Mouse (Mus musculus): Measurements from ENCODE around the gene Fam3b. TPM values are rescaled to one million over a fixed set of nuclear protein-coding genes. Genes with fewer than 3 reads are reported as not detected.

The Fam3b gene
- polyA plus RNA-seq, 1 experiment: not detected

DNA sequence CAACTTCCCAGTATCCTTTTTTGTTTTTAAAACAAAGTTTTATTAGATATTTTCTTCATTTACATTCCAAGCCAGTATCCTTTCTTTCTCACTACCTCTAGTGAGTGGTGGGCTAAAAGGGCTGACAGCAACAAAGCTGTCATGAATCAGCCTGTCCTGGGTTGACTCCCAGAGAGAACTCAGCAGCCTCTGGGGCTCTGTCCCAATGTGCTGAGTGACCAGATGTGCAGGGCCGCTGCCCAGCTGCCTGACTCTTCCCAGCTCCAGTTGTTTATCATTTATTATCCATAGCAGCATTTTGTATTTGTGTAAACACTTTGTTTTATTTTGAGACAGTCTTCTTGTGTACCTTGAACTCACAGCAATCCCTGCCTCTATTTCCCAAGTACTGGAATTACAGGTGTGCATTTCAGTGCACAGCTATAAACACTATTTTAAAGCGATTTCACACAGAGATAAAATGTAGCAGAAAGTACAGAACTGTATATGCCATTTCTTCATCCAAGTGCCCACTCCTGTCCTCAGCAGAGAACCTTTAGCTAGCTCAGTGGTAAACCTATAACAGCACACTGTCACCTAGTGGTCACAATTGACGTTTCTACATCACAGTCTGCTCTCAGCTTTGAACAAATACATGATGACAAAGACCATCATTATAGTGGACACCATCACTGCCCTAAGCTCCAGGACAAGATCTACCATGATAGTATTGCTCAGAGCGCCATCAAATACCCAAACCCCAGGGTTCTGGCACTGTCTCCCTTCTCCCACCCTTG, 48.2 kb downstream of the Fam3b start:
- Histone ChIP-seq H3K27ac (ENCODE audit: insufficient read depth, low read length) (no peak overlapping the region), H3K4me3 (ENCODE audit: insufficient read depth, low read length) (no peak overlapping the region), H3K4me1 (ENCODE audit: control insufficient read depth, insufficient read depth, low read length) (peaks cover 3% of the 10 kb centered on the region)
- TF ChIP-seq CTCF (IDR thresholded peaks at IDR 0.05; ENCODE audit: extremely low read depth, insufficient read depth, low read length) (peak; percentile 65), POLR2A (IDR thresholded peaks at IDR 0.05; ENCODE audit: extremely low read depth, insufficient read depth, low read length) (no peak)

GRCm38 (mm10) chr16:97462481-97463181, 52.0 kb downstream of the Fam3b start, which contains the start of gene Mx1:
Gene Mx1, minus strand, starts transcription at chr16:97462907.
- H3K4me1 ChIP-seq (ENCODE audit: control insufficient read depth, insufficient read depth, low read length): peaks cover 3% of the 10 kb centered on the region
- H3K27ac ChIP-seq (ENCODE audit: insufficient read depth, low read length): no peak within 1 kb of the TSS
- no peak within 1 kb of the TSS for H3K4me3 ChIP-seq (ENCODE audit: insufficient read depth, low read length)
- TF ChIP-seq CTCF (IDR thresholded peaks at IDR 0.05; ENCODE audit: extremely low read depth, insufficient read depth, low read length): no peak
- TF ChIP-seq POLR2A (IDR thresholded peaks at IDR 0.05; ENCODE audit: extremely low read depth, insufficient read depth, low read length): no peak

DNA sequence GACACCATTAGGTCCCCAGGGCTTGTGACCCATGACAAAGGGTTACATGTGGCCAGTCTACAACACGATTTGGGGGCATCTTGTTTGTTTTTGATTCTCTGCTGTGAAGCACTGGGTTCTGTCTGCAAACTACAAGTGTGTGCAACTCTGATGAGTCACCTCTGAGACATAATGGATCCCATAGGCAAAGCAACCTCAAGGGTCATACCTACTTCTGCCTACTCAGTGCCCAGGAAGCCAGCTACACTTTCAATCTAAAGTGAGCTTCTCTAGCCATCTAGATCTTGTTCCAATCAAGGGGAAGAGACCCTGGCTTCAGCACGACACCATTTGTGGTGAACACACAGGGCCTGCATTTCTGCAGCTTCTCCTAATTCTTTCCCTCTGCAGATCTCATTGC, 53.3 kb downstream of the Fam3b start:
- Histone ChIP-seq H3K4me3 (ENCODE audit: insufficient read depth, low read length) (no peak overlapping the region), H3K4me1 (ENCODE audit: control insufficient read depth, insufficient read depth, low read length) (peaks cover 3% of the 10 kb centered on the region), H3K27ac (ENCODE audit: insufficient read depth, low read length) (no peak overlapping the region)
- no peak for TF ChIP-seq POLR2A (IDR thresholded peaks at IDR 0.05; ENCODE audit: extremely low read depth, insufficient read depth, low read length)
- TF ChIP-seq CTCF (IDR thresholded peaks at IDR 0.05; ENCODE audit: extremely low read depth, insufficient read depth, low read length): no peak

- TF ChIP-seq CTCF (IDR thresholded peaks at IDR 0.05; ENCODE audit: extremely low read depth, insufficient read depth, low read length): no peak
- TF ChIP-seq POLR2A (IDR thresholded peaks at IDR 0.05; ENCODE audit: extremely low read depth, insufficient read depth, low read length): no peak
- Histone ChIP-seq H3K27ac (ENCODE audit: insufficient read depth, low read length) (no peak overlapping the region), H3K4me3 (ENCODE audit: insufficient read depth, low read length) (no peak overlapping the region), H3K4me1 (ENCODE audit: control insufficient read depth, insufficient read depth, low read length) (peaks cover 3% of the 10 kb centered on the region)
These were observed 54.8 kb downstream of the Fam3b start for GRCm38 (mm10) chr16:97459831-97460230.

- TF ChIP-seq CTCF (IDR thresholded peaks at IDR 0.05; ENCODE audit: extremely low read depth, insufficient read depth, low read length) (no peak), POLR2A (IDR thresholded peaks at IDR 0.05; ENCODE audit: extremely low read depth, insufficient read depth, low read length) (no peak)
- Histone ChIP-seq H3K4me3 (ENCODE audit: insufficient read depth, low read length) (no peak overlapping the region), H3K27ac (ENCODE audit: insufficient read depth, low read length) (no peak overlapping the region), H3K4me1 (ENCODE audit: control insufficient read depth, insufficient read depth, low read length) (no peaks in the 10 kb centered on the region)
These were observed 67.2 kb downstream of the Fam3b start for GRCm38 (mm10) chr16:97447386-97447785.

DNA sequence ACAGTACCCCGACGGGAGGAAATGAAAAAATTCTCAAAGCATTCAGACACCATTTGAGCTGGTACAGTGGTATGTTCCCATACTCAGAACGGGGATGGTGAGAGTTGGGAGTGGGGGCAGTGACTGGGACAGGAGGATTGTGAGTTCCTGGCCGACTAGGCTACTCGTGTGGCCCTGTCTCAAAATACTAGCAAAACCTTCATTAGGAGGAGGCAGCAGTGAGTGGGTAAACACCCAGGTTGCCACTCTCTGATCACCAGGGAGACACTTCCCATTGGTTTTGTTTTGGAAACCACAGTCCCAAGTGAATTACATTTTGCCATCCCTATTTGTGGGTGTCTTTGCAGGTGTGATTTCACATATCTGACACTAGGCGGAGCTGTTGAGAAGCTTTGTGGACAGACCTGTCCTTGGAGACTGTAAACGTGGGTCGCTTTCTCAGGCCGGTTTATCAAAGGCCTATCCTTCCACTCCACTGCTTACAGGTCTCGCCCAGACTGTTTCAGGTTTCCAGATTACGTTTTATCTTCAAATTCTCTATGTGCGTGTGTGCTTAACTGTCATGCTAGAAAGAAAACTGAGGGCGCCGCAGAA, 70.8 kb downstream of the Fam3b start:
- Histone ChIP-seq H3K4me1 (ENCODE audit: control insufficient read depth, insufficient read depth, low read length) (peaks cover 1% of the 10 kb centered on the region; the same call in 1 of the 2 replicates), H3K4me3 (ENCODE audit: insufficient read depth, low read length) (no peak overlapping the region), H3K27ac (ENCODE audit: insufficient read depth, low read length) (no peak overlapping the region)
- TF ChIP-seq CTCF (IDR thresholded peaks at IDR 0.05; ENCODE audit: extremely low read depth, insufficient read depth, low read length): peak; percentile 79
- no peak for TF ChIP-seq POLR2A (IDR thresholded peaks at IDR 0.05; ENCODE audit: extremely low read depth, insufficient read depth, low read length)

- TF ChIP-seq CTCF (IDR thresholded peaks at IDR 0.05; ENCODE audit: extremely low read depth, insufficient read depth, low read length): no peak
- no peak for TF ChIP-seq POLR2A (IDR thresholded peaks at IDR 0.05; ENCODE audit: extremely low read depth, insufficient read depth, low read length)
- no peak overlapping the region for H3K4me3 ChIP-seq (ENCODE audit: insufficient read depth, low read length)
- no peak overlapping the region for H3K27ac ChIP-seq (ENCODE audit: insufficient read depth, low read length)
- H3K4me1 ChIP-seq (ENCODE audit: control insufficient read depth, insufficient read depth, low read length): peaks cover 1% of the 10 kb centered on the region; the same call in 1 of the 2 replicates
These were observed 72.6 kb downstream of the Fam3b start for GRCm38 (mm10) chr16:97441967-97442366.

DNA sequence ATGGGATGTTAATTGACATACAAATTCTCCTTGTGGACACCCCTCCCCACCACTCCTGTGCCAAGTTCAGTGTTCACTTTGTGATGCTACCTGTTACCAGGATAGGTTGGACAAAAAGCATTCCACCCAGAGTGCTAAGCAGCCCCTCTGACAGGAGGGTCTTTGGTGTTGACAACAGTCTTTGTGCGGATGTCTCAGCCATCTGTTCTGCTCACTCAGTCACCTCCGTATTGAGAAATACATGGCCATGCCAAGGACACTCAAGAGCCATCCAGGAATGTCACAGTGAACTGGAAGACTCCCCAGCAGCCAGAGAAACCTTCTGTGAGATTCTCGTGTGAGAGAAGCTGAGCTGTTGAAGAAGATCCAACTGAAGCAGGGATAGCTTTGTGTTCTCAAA, 76.4 kb downstream of the Fam3b start:
- Histone ChIP-seq H3K27ac (ENCODE audit: insufficient read depth, low read length) (no peak overlapping the region), H3K4me1 (ENCODE audit: control insufficient read depth, insufficient read depth, low read length) (peaks cover 1% of the 10 kb centered on the region; the same call in 1 of the 2 replicates), H3K4me3 (ENCODE audit: insufficient read depth, low read length) (no peak overlapping the region)
- TF ChIP-seq POLR2A (IDR thresholded peaks at IDR 0.05; ENCODE audit: extremely low read depth, insufficient read depth, low read length) (no peak), CTCF (IDR thresholded peaks at IDR 0.05; ENCODE audit: extremely low read depth, insufficient read depth, low read length) (no peak)

GRCm38 (mm10) chr16:97437448-97438056, 77.1 kb downstream of the Fam3b start:
- H3K4me3 ChIP-seq (ENCODE audit: insufficient read depth, low read length): no peak overlapping the region
- no peak overlapping the region for H3K27ac ChIP-seq (ENCODE audit: insufficient read depth, low read length)
- no peak for TF ChIP-seq CTCF (IDR thresholded peaks at IDR 0.05; ENCODE audit: extremely low read depth, insufficient read depth, low read length)
- TF ChIP-seq POLR2A (IDR thresholded peaks at IDR 0.05; ENCODE audit: extremely low read depth, insufficient read depth, low read length): no peak
- H3K4me1 ChIP-seq (ENCODE audit: control insufficient read depth, insufficient read depth, low read length): peaks cover 1% of the 10 kb centered on the region; the same call in 1 of the 2 replicates

All from cortical plate, adult 2 months (tissue).